Mouse (Mus musculus) MEL-GATA-1-ER (cell line): Measurements from ENCODE around the gene Hps6.
"Not testable (repeated sequence)": the region's sequence is repeated elsewhere in the genome, so short reads cannot be mapped to it uniquely, and the experiment has no call there.

Source experiments
- DNase-seq: peaks from one replicate; pipeline ENCODE4 v3.0.0-alpha.2; 2012; ENCODE audit warnings: low read depth; ENCODE audit errors: extremely low read depth

Gene Hps6

GRCm38 (mm10) chr19:46003371-46004226 is at the start of gene Hps6:
Gene Hps6 (plus strand): TSS chr19:46003508.
- DNase-seq, result peak; percentile 84

- no peak for DNase-seq
Measured at GRCm38 (mm10) chr19:45956736-45957135, 46.6 kb upstream of the Hps6 start.

- no peak for DNase-seq
Measured at GRCm38 (mm10) chr19:45960770-45961169, 42.5 kb upstream of the Hps6 start.

- no peak for DNase-seq
Measured at GRCm38 (mm10) chr19:45984379-45984778, 18.9 kb upstream of the Hps6 start.

GRCm38 (mm10) chr19:45988238-45988637 is 15.1 kb upstream of the Hps6 start:
- DNase-seq, result no peak

- DNase-seq, result no peak
Measured at GRCm38 (mm10) chr19:45991171-45991570, 12.1 kb upstream of the Hps6 start.

GRCm38 (mm10) chr19:45993441-45993840 is 9.9 kb upstream of the Hps6 start:
- DNase-seq, result not testable (repeated sequence)

- no peak for DNase-seq
Measured at GRCm38 (mm10) chr19:45993981-45994737, 9.1 kb upstream of the Hps6 start.

- DNase-seq, result peak; percentile 25
Measured at GRCm38 (mm10) chr19:45997365-45997764, 5.9 kb upstream of the Hps6 start.

GRCm38 (mm10) chr19:45997785-45998693 is 5.3 kb upstream of the Hps6 start, which contains the start of gene Armh3:
Gene Armh3 (minus strand): TSS chr19:45998488.
- peak; percentile 98 for DNase-seq

GRCm38 (mm10) chr19:45998694-45999217 is 4.6 kb upstream of the Hps6 start:
- no peak for DNase-seq

- DNase-seq, result no peak
Measured at GRCm38 (mm10) chr19:45999378-45999777, 3.9 kb upstream of the Hps6 start.

GRCm38 (mm10) chr19:46002279-46002678 is 1.0 kb upstream of the Hps6 start:
- DNase-seq, result no peak

- DNase-seq, result no peak
Measured at GRCm38 (mm10) chr19:46004814-46005466, 1.6 kb downstream of the Hps6 start.

GRCm38 (mm10) chr19:46005680-46006079 is 2.4 kb downstream of the Hps6 start:
- DNase-seq, result no peak

- peak; percentile 78 for DNase-seq
Measured at GRCm38 (mm10) chr19:46014572-46015178, 11.4 kb downstream of the Hps6 start.

- DNase-seq, result no peak
Measured at GRCm38 (mm10) chr19:46016023-46016422, 12.7 kb downstream of the Hps6 start.

- no peak for DNase-seq
Measured at GRCm38 (mm10) chr19:46024959-46025358, 21.7 kb downstream of the Hps6 start.

GRCm38 (mm10) chr19:46026567-46026966 is 23.3 kb downstream of the Hps6 start:
- no peak for DNase-seq

- peak; percentile 76 for DNase-seq
Measured at GRCm38 (mm10) chr19:46028747-46029320, 25.5 kb downstream of the Hps6 start.
